Mouse (Mus musculus): ENCODE results near the gene Cstf3. TPM values are rescaled to one million over a fixed set of nuclear protein-coding genes. Genes with fewer than 3 reads are reported as not detected.

Gene Cstf3
- total RNA-seq, 4 experiments from 2014 or later: 36.0 to 48.4 (median 38.8) TPM

- DNase-seq: peak; percentile 43
These were observed 121.5 kb downstream of the Cstf3 start, which contains the start of gene Tcp11l1 for GRCm38 (mm10) chr2:104711585-104712485. Gene Tcp11l1, minus strand, starts transcription at chr2:104712169.

- no peak for DNase-seq
These were observed 122.1 kb downstream of the Cstf3 start for GRCm38 (mm10) chr2:104712486-104712809.

DNA sequence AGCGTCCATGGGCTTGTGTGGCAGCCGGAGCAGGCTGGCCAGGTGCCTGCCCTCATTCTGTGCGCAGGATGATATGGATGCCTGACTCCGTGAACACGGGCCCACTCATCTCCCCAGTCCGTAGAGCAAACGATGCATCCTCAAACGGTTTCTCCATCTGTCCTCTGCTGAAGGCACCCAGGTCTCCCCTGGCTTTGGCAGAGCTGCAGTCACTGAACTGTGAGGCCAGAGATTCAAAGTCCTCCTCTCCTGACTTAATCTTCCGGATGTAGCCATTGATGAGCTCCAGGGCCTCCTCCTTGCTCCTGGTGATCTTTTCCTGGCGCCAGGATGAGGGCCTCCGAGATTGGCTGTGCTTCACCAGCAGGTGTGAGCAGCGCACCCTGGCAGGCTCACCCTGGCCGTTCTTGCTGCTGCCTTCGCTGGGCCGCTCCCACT, 124.0 kb downstream of the Cstf3 start:
- DNase-seq: no peak

Other genes with a start within 250 kb of the Cstf3 start
- gene D430041D05Rik, start 179.5 kb upstream of the Cstf3 start, total RNA-seq (2022): 10 to 100 TPM; 14.7 to 38.0 (median 25.5) TPM
- 100 to 1,000 TPM; 116 to 141 (median 135) TPM for gene Hipk3, start 96.1 kb upstream of the Cstf3 start, total RNA-seq (2022)
- gene Tcp11l1, start 121.6 kb downstream of the Cstf3 start, total RNA-seq (2022): 10 to 100 TPM; 13.2 to 27.1 (median 21.2) TPM
- gene Pin1rt1, start 125.9 kb downstream of the Cstf3 start, total RNA-seq (2022): not detected
- 1 to 10 TPM; 1.3 to 2.3 (median 1.8) TPM for gene Depdc7, start 152.4 kb downstream of the Cstf3 start, total RNA-seq (2022)
- 10 to 100 TPM; 19.0 to 26.5 (median 25.6) TPM for gene Qser1, start 226.2 kb downstream of the Cstf3 start, total RNA-seq (2022)